Mouse (Mus musculus) CH12.LX (cell line): Measurements from ENCODE around the gene Fzd5. TPM values are rescaled to one million over a fixed set of nuclear protein-coding genes. Genes with fewer than 3 reads are reported as not detected.

ENCODE experiments used
- DNase-seq: peaks from one replicate; pipeline ENCODE4 v3.0.0-alpha.2; 2013; ENCODE audit errors: extremely low read depth
- H3K27ac ChIP-seq: 2 replicates; pipeline ENCODE4 v1.5.1; 2012; ENCODE audit warnings: low read depth, mild to moderate bottlenecking, control low read depth, moderate library complexity; ENCODE audit not compliant: insufficient read depth
- H3K27me3 ChIP-seq: replicated peaks from 2 replicates; pipeline ENCODE3; 2012; ENCODE audit warnings: inconsistent platforms
- H3K36me3 ChIP-seq, 2 experiments: replicated peaks in 1 of 2; 2 replicates each; pipeline versions ENCODE3 to v1.6.1; 2012; ENCODE audit warnings: inconsistent platforms in 1 of 2, low read length in 1 of 2, mild to moderate bottlenecking in 1 of 2, mixed read lengths in 1 of 2, moderate library complexity in 1 of 2; ENCODE audit not compliant: control insufficient read depth in 1 of 2, insufficient read depth in 1 of 2
- H3K4me1 ChIP-seq, 2 experiments: 2 replicates each; pipeline ENCODE4 v1.6.1; 2012; ENCODE audit warnings: inconsistent platforms in 1 of 2, moderate library complexity in 1 of 2; ENCODE audit not compliant: insufficient read depth in 2 of 2, control insufficient read depth in 1 of 2
- H3K4me2 ChIP-seq: 2 replicates; pipeline ENCODE4 v1.6.1; 2012; ENCODE audit warnings: low read depth, mild to moderate bottlenecking, control low read depth; ENCODE audit not compliant: poor library complexity, insufficient read depth, severe bottlenecking
- H3K4me3 ChIP-seq, 3 experiments: fragments of 150-350 bp in 1 of 3; sonication (generic) in 1 of 3; replicated peaks in 1 of 3; 2 replicates each; pipeline versions ENCODE3 to v1.5.1; 2011 to 2012; ENCODE audit warnings: low read depth in 2 of 3, low read length in 2 of 3, mild to moderate bottlenecking in 2 of 3, moderate library complexity in 2 of 3, control low read depth in 1 of 3, improper control_type of control experiment in 1 of 3, inconsistent platforms in 1 of 3, mixed read lengths in 1 of 3; ENCODE audit not compliant: poor library complexity in 1 of 3
- H3K79me2 ChIP-seq: replicated peaks from 2 replicates; pipeline ENCODE4 v1.6.1; 2012; ENCODE audit warnings: mild to moderate bottlenecking, moderate library complexity; ENCODE audit not compliant: control insufficient read depth, poor library complexity, insufficient read depth, severe bottlenecking; ENCODE audit errors: extremely low read depth
- H3K9ac ChIP-seq: 2 replicates; pipeline ENCODE4 v1.6.1; 2012; ENCODE audit warnings: low read depth, mild to moderate bottlenecking, control low read depth, moderate library complexity; ENCODE audit not compliant: insufficient read depth
- H3K9me3 ChIP-seq: replicated peaks from 2 replicates; pipeline ENCODE3; 2012; ENCODE audit warnings: low read length, inconsistent platforms, mixed read lengths
- BHLHE40 ChIP-seq: IDR thresholded peaks from 2 replicates; pipeline ENCODE4 v1.6.1; 2011; ENCODE audit warnings: mild to moderate bottlenecking, low read depth, low read length, improper control_type of control experiment
- CTCF ChIP-seq, 2 experiments: IDR thresholded peaks in 1 of 2; conservative IDR thresholded peaks in 1 of 2; 2 replicates each; pipeline ENCODE4 v1.5.1; 2011 to 2012; ENCODE audit warnings: low read depth in 2 of 2, low read length in 2 of 2, improper control_type of control experiment in 1 of 2, inconsistent platforms in 1 of 2, mild to moderate bottlenecking in 1 of 2, moderate library complexity in 1 of 2
- E2F4 ChIP-seq: IDR thresholded peaks from 2 replicates; pipeline ENCODE4 v1.6.1; 2011; ENCODE audit warnings: low read depth, low read length, improper control_type of control experiment; ENCODE audit not compliant: insufficient replicate concordance
- GABPA ChIP-seq: IDR thresholded peaks from 2 replicates; pipeline ENCODE4 v1.6.1; 2012; ENCODE audit warnings: low read depth, low read length, improper control_type of control experiment, inconsistent platforms; ENCODE audit not compliant: insufficient replicate concordance
- HCFC1 ChIP-seq: IDR thresholded peaks from 2 replicates; pipeline ENCODE4 v1.6.1; 2012; ENCODE audit warnings: low read depth, mild to moderate bottlenecking, inconsistent platforms, low read length, improper control_type of control experiment
- IRF4 ChIP-seq: IDR thresholded peaks from 2 replicates; pipeline ENCODE4 v1.6.1; 2014; ENCODE audit warnings: low read depth, mild to moderate bottlenecking, inconsistent platforms, low read length, improper control_type of control experiment
- JUN ChIP-seq: IDR thresholded peaks from 2 replicates; pipeline ENCODE4 v1.6.1; 2011; ENCODE audit warnings: low read depth, mild to moderate bottlenecking, low read length, improper control_type of control experiment, moderate library complexity; ENCODE audit not compliant: insufficient read depth
- MAX ChIP-seq: IDR thresholded peaks from 2 replicates; pipeline ENCODE4 v1.6.1; 2011; ENCODE audit warnings: low read length, improper control_type of control experiment
- MAZ ChIP-seq: IDR thresholded peaks from 2 replicates; pipeline ENCODE4 v1.6.1; 2012; ENCODE audit warnings: low read depth, mild to moderate bottlenecking, inconsistent platforms, low read length, improper control_type of control experiment, moderate library complexity
- MEF2A ChIP-seq: IDR thresholded peaks from 2 replicates; pipeline ENCODE4 v1.6.1; 2014; ENCODE audit warnings: low read depth, mild to moderate bottlenecking, inconsistent platforms, low read length, improper control_type of control experiment, borderline replicate concordance
- MYC ChIP-seq: IDR thresholded peaks from 2 replicates; pipeline ENCODE4 v1.6.1; 2011; ENCODE audit warnings: low read depth, mild to moderate bottlenecking, improper control_type of control experiment, low read length
- NELFE ChIP-seq: IDR thresholded peaks from 2 replicates; pipeline ENCODE4 v1.6.1; 2011; ENCODE audit warnings: low read depth, low read length, improper control_type of control experiment
- NRF1 ChIP-seq: IDR thresholded peaks from 2 replicates; pipeline ENCODE4 v1.6.1; 2014; ENCODE audit warnings: low read depth, mild to moderate bottlenecking, inconsistent platforms, low read length, improper control_type of control experiment, moderate library complexity
- POLR2A ChIP-seq: IDR thresholded peaks from 2 replicates; pipeline ENCODE4 v1.6.1; 2011; ENCODE audit warnings: low read depth, mild to moderate bottlenecking, improper control_type of control experiment, low read length
- TBP ChIP-seq: conservative IDR thresholded peaks from 2 replicates; pipeline ENCODE4 v1.6.1; 2011; ENCODE audit warnings: low read depth, low read length, improper control_type of control experiment
- UBTF ChIP-seq: IDR thresholded peaks from 2 replicates; pipeline ENCODE4 v1.6.1; 2012; ENCODE audit warnings: low read depth, mild to moderate bottlenecking, inconsistent platforms, low read length, improper control_type of control experiment, moderate library complexity
- USF1 ChIP-seq: IDR thresholded peaks from 2 replicates; pipeline ENCODE4 v1.6.1; 2014; ENCODE audit warnings: low read depth, mild to moderate bottlenecking, inconsistent platforms, low read length, improper control_type of control experiment
- USF2 ChIP-seq: conservative IDR thresholded peaks from 2 replicates; pipeline ENCODE4 v1.6.1; 2011; ENCODE audit warnings: low read depth, low read length, improper control_type of control experiment
- ZKSCAN1 ChIP-seq: IDR thresholded peaks from 2 replicates; pipeline ENCODE4 v1.6.1; 2012; ENCODE audit warnings: low read depth, inconsistent platforms, low read length, improper control_type of control experiment, borderline replicate concordance
- ZMIZ1 ChIP-seq: IDR thresholded peaks from 2 replicates; pipeline ENCODE4 v1.6.1; 2012; ENCODE audit warnings: low read depth, mild to moderate bottlenecking, inconsistent platforms, low read length, improper control_type of control experiment
- dilution Hi-C: fragments of 300-500 bp; cut with MboI; formaldehyde crosslinking; loops from 2 replicates; pipeline ENCODE4 v1.14.3; 2020; ENCODE audit warnings: low sequenced_read_pairs; ENCODE audit not compliant: extremely low pct_unique_long_range_greater_than_20kb, extremely low pct_ligation_motif_present
- in situ Hi-C: fragments of 300-500 bp; cut with MboI; formaldehyde crosslinking; loops from 3 replicates; pipeline ENCODE4 v1.14.3; 2019; ENCODE audit warnings: low sequenced_read_pairs, low pct_ligation_motif_present, low pct_unique_long_range_greater_than_20kb, mixed read lengths
- polyA plus RNA-seq: library from polyadenylated mRNA; unstranded; fragments of >175 nt; gene quantifications from 2 replicates; pipeline ENCODE4 v1.2.1, GENCODE M21; 2012; ENCODE audit warnings: low read depth; ENCODE audit not compliant: insufficient read length
- total RNA-seq, 2 experiments: library from RNA; depleted of rRNA; stranded (reverse); fragments of 300-350 nt in 1 of 2; fragments of >200 nt in 1 of 2; gene quantifications; 2 replicates each; pipeline ENCODE4 v1.2.3; 2012 to 2014

Gene Fzd5
- total and polyA plus RNA-seq, 3 experiments: 0.40 to 1.1 (median 0.47) TPM

DNA sequence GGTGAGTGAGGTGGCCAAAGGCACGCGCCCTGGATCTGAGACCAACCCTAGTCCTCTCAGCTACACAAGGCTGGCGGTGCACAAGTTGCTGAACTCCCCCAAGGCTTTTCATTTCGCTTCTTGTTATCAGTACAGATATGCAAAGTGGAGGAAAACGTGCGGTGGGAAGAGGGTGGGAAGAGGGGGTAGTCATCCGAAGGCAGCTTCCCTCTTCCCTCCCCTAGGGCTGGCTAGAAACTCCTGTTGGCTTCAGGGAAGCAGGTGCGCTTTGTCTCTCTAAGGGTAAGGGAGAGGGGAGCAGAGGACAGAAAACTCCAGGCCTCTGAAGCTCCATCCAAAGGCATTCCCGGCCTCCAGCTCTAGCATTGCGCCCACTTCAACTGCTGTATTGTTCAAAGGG lies 5.4 kb downstream of the Fzd5 start:
- no peak for DNase-seq
- dilution Hi-C loops (no loop called here), in situ Hi-C loops (no loop called here)
- TF ChIP-seq NELFE (no peak), JUN (no peak), IRF4 (no peak), USF1 (no peak), NRF1 (no peak)
- Histone ChIP-seq H3K9me3 (peaks cover 14% of the 10 kb centered on the region), H3K27ac (no peak overlapping the region), H3K36me3 (peaks cover 0 to 18% of the 10 kb centered on the region in 2 experiments), H3K4me3 (no peak overlapping the region), H3K27me3 (no peaks in the 10 kb centered on the region), H3K4me2 (no peak overlapping the region), H3K4me1 (peaks cover 0 to 6% of the 10 kb centered on the region in 2 experiments; a peak in 1 of 4 replicates), H3K79me2 (no peaks in the 10 kb centered on the region), H3K9ac (no peak overlapping the region)

DNA sequence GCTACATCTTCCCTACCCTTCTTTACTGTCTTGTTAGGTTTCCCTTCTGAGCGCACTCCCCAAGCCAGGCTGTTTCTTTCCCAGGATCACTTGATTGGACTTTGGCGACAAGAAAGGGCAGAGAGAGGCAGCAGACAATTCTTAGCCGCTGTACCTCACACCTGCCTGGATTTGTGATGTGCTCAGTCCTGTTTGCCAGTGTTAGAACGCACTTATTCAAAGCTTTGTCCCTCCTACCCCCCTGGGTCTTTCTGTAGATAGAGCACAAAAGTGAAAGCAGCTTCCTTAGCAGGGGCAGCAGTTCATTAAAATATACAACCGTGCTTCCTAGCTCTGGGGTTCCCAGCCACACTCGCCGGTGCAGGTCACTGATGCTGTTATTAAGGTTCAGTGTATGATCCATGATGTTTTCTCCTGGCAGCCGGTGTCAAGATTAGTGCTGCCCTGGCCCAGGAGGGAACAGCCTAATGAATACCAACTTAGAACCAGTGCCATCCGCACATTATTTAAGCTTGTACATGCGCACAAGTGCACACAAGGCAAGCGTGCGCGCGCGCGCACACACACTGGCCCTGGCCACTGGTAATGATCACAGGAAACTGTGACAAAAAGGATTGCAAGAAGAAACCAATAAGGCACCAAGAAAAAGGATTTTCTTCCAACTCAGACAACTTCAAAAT lies 6.1 kb downstream of the Fzd5 start:
- Histone ChIP-seq H3K36me3 (peaks cover 0 to 18% of the 10 kb centered on the region in 2 experiments), H3K27me3 (no peaks in the 10 kb centered on the region), H3K4me2 (no peak overlapping the region), H3K27ac (no peak overlapping the region), H3K4me3 (no peak overlapping the region), H3K9me3 (peaks cover 14% of the 10 kb centered on the region), H3K79me2 (no peaks in the 10 kb centered on the region), H3K9ac (no peak overlapping the region), H3K4me1 (peaks cover 0 to 6% of the 10 kb centered on the region in 2 experiments; a peak in 1 of 4 replicates)
- no peak for TF ChIP-seq ZMIZ1
- TF ChIP-seq JUN: no peak
- no peak for TF ChIP-seq E2F4
- no peak for TF ChIP-seq USF1
- no peak for TF ChIP-seq GABPA
- no peak for TF ChIP-seq POLR2A
- no peak for TF ChIP-seq ZKSCAN1
- TF ChIP-seq MAZ: no peak
- no peak for TF ChIP-seq MYC
- no peak for TF ChIP-seq TBP
- TF ChIP-seq UBTF: no peak
- no peak for TF ChIP-seq MAX
- TF ChIP-seq BHLHE40: no peak
- no peak for TF ChIP-seq USF2
- TF ChIP-seq CTCF (conservative IDR thresholded peaks at IDR 0.05 in 1 of 2, IDR thresholded peaks at IDR 0.05 in 1 of 2; ENCODE audit: low read depth in 2 of 2, low read length in 2 of 2): no peak
- no peak for TF ChIP-seq MEF2A
- no peak for TF ChIP-seq HCFC1
- in situ Hi-C loops: no loop called here
- dilution Hi-C loops: no loop called here
- no peak for DNase-seq
